Mouse (Mus musculus): ENCODE results near the gene Ddx31.

Ddx31 gene

DNA sequence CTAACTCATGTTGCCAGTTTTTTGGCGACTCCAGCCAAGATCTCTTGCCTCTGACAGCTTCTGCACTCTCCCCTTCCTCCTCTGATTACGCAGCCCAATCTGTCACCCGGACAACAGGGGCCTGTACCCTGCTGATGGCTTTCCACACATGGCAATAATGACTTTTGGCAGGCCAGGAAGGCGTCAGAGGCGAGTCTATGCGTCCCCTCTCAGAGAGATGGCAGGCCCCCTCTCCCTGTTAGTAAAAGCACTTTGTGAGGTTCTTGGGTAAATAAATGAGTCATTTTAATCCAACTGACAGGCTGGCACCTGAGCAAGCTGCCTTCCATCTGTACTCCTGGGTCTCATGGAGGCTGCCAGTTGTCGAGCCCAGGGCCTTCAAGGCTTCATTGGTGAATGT is 27.3 kb downstream of the Ddx31 start:
- peak in 1 of 2 experiments; percentile 48 for DNase-seq

GRCm38 (mm10) chr2:28875554-28875953 is 35.3 kb downstream of the Ddx31 start:
- DNase-seq, result no peak

DNA sequence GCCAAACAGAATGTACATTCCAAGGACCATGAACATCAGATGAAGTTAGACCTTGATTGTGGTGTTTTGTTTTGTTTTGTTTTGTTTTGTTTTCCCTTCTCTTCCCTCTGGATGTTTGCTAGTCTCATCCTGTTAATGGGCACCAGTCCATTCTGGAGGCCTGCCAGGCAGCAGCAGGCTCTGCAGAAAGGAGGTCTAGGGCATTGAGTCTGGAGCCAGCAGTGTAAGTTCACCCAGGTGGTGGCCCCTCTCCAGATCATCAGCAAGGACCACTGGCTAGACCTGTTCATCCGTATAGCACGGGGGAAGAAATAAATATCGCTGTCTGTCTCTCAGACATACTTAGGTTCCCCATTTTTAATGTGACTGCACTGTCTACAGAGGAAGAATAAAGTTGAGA is 41.1 kb downstream of the Ddx31 start:
- peak in 1 of 2 experiments; percentile 41 for DNase-seq

- DNase-seq, result no peak
These were observed 41.8 kb downstream of the Ddx31 start for GRCm38 (mm10) chr2:28882047-28882446.

DNA sequence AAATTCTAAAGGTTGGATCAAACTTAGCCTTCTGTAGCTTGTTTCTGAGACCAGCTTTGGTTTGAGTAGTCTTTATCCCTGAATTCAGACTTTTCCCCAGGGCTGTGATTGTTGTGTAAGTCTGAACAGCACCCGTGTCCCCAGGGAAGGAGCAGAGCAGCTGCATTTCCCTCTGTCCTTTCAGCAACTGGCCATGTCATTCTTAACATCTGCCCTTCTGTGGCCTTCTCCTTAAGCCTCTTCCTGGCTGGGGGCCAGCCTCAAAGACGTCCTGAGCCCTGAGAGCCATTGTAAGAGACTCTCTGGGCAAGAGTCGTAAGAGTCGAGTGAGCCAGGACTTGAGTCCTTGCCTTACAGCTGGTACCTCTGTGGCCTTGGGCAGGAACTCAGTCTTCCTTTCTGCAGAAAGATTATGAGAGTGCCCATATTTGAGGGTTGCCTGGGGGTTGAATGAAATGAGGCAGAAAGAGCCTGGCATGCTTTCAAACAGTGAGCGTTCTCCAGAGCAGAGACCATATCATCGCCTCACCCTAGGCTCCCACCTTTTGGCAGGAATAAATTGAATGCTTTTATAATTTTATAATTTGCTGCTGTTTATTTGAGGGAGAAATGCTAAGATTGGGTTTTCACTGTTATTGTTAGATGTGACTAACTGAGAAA is 42.8 kb downstream of the Ddx31 start:
- DNase-seq, result no peak

DNA sequence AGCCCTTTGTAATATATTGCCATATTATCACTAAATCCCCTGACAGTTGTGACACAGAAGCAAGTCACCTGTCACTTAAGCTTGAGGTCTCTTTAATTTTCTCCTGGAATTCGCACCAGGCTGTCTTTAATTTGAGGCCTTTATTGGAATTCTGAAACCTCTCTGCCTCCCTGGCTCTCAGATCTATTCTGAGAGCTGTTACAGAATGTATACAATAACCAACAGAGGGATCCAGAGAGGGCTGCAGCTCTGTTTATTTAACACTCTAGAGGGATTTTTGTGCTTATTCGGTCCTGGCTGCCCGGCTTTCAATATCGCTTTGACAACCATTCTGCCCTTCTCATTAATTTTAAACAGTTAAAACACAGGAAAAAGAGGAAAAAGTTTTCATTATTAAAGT is 44.7 kb downstream of the Ddx31 start:
- DNase-seq, result no peak

DNA sequence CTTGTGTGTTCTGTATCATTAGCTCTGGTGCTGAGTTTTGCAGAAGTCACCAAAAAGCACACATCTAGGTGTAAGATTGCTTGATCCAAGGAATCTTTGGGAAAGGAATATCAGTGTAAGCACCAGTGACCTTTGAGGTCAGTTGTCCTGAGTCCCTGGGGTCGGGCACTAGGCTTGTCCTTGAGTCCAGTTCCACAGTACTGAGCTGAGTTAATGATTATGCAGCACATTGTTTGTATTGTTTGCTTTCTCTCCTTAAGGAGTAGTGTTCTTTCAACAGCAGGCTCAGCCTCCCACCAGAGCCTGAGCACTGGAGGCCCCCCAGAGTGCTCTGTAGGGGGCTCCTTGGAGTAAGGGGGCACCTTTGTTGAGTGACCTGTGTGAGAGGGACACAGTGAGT is 52.6 kb downstream of the Ddx31 start:
- DNase-seq, result no peak

DNA sequence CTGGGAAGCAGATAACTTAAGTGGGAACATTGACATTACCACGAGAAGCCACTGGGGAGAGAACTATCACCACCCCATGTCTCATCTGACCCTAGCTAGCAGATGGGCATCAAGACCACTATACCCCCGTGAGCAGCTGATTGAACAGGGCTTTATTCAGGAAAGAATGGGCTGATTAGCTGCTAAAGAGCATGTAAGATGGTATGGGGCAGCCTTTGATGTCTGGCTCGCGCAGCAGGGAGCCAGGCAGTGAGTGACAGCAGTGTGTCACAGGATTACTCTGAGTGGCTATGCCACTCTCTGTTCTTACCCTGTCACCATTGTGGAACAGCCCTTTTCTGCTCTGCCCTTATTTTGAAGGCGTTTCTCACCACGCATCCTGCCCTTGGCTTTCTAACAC is 53.3 kb downstream of the Ddx31 start:
- DNase-seq, result no peak

GRCm38 (mm10) chr2:28895876-28896275 is 55.7 kb downstream of the Ddx31 start:
- peak in 1 of 2 experiments; percentile 40 for DNase-seq

GRCm38 (mm10) chr2:28897340-28897899 is 57.2 kb downstream of the Ddx31 start:
- no peak for DNase-seq

GRCm38 (mm10) chr2:28902291-28902690 is 62.1 kb downstream of the Ddx31 start:
- no peak for DNase-seq

DNA sequence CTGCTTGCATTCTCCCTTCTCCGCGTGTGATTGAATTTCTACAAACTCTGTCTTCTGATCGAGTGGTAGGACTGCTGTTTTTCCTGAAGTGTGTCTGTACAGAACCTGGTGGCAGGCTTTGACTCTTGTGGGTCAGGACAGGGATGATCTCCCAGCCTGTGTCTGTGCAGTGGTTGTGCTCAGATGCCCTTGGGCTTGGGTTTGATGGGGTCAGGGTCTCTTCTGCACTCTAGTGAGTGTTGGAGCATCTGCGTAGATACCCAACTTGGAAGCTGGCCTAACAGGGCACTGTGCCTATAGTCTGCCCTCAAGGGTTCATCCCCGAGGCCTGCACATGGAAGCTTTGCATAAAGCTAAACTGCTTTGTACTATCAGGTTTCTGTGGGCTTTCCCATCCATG is 63.7 kb downstream of the Ddx31 start:
- DNase-seq, result no peak

GRCm38 (mm10) chr2:28904786-28905185 is 64.6 kb downstream of the Ddx31 start:
- DNase-seq, result no peak

DNA sequence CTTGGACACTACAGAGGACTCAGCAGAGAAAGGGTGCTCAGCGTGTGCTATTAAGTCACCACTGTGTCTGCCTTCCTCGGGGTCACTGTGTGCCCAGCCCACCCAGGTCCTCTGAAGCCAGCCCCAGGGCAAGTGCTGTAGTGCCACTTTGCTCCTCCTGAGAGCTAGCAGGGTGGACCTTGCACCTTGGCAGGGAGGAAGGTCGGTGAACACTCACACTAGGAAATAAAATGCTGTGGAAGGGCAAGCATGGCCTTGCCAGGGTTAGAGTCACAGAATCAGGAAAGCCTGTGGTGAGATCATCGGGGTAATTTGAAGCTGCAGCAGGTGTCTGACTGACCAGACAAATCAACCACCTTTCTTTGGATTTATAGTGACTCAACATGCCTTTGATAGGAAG is 65.4 kb downstream of the Ddx31 start:
- no peak for DNase-seq

- DNase-seq, result no peak
These were observed 67.6 kb downstream of the Ddx31 start for GRCm38 (mm10) chr2:28907691-28908388.

- peak in 1 of 2 experiments; percentile 38 for DNase-seq
These were observed 68.4 kb downstream of the Ddx31 start for GRCm38 (mm10) chr2:28908389-28909153.

DNA sequence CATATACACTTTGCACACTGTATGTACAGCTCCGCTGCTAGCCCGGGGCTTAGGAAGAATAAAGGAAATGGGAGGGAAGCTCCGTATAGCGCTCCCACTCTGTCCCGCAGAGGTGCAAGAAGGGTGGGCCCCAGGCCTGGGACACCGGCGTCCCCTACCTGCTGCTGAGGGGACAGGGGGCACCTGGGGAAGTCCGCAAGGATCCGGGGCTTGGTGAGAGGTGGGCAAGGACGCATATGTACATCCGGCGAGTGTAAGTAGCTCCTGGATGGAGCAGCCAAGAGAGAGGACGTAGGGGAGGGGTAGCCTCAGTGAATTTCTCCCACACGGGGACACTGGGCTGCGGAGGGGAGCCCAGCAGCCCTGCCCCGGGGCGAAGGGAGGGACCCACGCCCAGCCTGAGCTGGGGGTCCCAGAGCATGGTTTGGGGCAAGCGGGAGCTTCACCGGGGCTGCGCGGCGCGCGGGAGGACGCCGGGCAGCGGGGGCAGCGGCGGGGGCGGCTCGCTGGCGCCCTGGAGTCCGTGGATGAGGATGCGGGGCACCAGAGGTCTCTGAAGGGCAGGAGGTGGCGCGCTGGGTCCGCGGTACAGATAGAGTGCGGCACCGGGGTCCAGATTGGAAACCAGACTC is 69.1 kb downstream of the Ddx31 start:
- DNase-seq, result no peak

DNA sequence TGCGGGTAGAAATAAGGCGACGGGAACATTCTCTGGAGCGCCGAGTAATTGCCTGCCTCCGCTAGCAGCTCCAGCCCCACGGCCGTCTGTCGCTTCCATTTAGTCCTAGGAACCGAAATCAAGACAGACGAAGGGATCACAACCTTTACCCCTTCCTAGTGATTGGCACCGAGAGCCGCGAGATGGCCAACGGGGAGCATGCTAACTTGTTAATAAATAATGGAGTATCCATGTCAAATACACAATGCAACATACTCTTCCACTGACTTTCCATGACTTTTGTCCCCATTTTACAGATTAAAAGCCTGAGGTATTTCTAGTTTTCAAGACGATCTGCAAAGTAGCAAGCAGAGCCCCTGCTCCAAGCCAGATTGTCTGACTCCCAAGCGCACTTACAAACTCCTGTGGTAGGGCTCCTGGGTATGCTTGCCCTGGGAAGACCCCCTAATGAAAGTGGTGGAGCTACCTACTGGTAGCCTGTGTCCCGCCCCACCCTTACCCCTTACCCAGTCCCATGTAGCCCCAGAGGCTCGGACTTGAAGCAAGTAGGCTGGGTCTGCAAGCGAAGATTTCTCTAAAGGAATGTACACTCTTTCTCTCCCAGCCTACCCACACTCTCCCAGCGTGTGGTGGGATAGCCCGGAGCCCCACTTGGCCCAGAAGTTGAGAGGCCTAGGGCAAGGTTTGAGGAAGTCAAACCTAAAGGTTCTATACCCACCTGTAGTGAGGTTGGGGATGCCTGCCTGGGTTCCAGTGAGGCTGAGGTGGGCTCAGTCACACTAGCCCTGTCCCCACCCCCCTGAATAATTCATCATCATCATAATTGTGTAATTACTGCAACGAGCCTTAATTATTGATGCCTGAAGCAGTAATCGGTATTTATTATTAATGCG is 69.9 kb downstream of the Ddx31 start:
- no peak for DNase-seq

GRCm38 (mm10) chr2:28910877-28911276 is 70.7 kb downstream of the Ddx31 start:
- no peak for DNase-seq

GRCm38 (mm10) chr2:28911331-28912038 is 71.3 kb downstream of the Ddx31 start:
- no peak for DNase-seq

GRCm38 (mm10) chr2:28912039-28912700 is 72.0 kb downstream of the Ddx31 start:
- no peak for DNase-seq
